Comparison of ENCODE assay signal across 8 mouse cellular contexts in the genomic region with DNA sequence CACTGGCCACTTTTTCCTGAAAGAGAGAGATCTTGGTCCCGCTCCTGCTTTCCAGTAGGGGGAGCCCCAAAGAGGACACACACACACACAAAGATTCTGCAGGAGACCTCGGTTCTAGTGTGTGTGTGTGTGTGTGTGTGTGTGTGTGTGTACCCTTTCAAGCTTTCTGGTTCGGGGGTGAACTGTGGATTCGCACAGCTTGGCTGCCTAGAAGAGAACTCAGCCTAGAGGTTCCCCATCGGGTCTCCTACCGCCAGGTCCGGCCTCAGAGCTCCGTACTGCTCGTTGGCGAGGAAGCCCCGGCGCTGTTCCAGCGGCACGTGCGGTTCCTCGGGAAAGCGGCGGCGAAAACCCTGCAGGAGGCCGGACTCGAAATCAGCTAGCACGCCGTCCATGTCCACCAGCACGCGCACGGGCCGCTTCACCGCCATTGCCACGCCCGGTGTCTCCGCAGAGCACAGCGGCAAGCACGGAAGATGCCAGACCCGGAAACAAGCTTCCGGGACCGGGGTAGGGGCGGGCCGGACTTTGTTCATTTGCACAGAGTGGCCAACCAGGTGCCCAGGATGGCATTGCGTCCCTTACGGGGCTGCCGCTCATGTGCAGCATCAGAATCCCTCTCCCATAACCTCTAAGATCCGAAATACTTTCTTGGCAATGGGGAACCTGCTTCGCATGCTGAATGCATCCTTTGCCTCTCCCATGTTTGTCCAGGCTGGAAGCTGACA. TPM values are rescaled to one million over a fixed set of nuclear protein-coding genes. Genes with fewer than 3 reads are reported as not detected.
DNase-seq lines count a peak whose midpoint lies in the region; ATAC-seq and TF ChIP-seq lines count a peak whose summit lies in the region.

A gene (minus strand): TSS at position 507 of the 728 bp plus-strand sequence.

- TF ChIP-seq POLR2A in testis, adult 2 months (IDR thresholded peaks at IDR 0.05; ENCODE audit: control insufficient read depth, low read depth, low read length): no peak

- peak; percentile 15; the same call in 1 of the 2 replicates for TF ChIP-seq CTCF in G1E (IDR thresholded peaks at IDR 0.05; ENCODE audit: low read depth, low read length)
- 0 out of 2 replicates have a peak, but pooled peaks have one; percentile 20 for TF ChIP-seq CTCF in testis, adult 2 months (IDR thresholded peaks at IDR 0.05; ENCODE audit: control insufficient read depth, insufficient read depth, insufficient replicate concordance, low read depth, low read length)

- H3K27ac ChIP-seq in forebrain, embryonic 16.5 days (ENCODE audit: low read length): peak within 1 kb of the TSS; percentile 69
- H3K27ac ChIP-seq in neural tube, embryonic 14.5 days (ENCODE audit: low read depth, low read length): peak within 1 kb of the TSS; percentile 79
- peak within 1 kb of the TSS; percentile 46 for H3K27ac ChIP-seq in testis, adult 2 months (ENCODE audit: control insufficient read depth, insufficient read depth, low read depth, low read length)

- no peaks in the 10 kb centered on the region for H3K27me3 ChIP-seq in G1E (ENCODE audit: insufficient read depth, low read length)
- H3K27me3 ChIP-seq in forebrain, embryonic 16.5 days (replicated peaks; ENCODE audit: control insufficient read depth, insufficient read depth, low read length): no peaks in the 10 kb centered on the region
- H3K27me3 ChIP-seq in neural tube, embryonic 14.5 days (ENCODE audit: control insufficient read depth, insufficient read depth, low read length): no peaks in the 10 kb centered on the region
- no peaks in the 10 kb centered on the region for H3K27me3 ChIP-seq in testis, adult 2 months (ENCODE audit: control insufficient read depth, insufficient read depth, low read length)

- H3K4me3 ChIP-seq in G1E (ENCODE audit: low read depth, low read length): peak within 1 kb of the TSS; percentile 85
- peak within 1 kb of the TSS; percentile 63 for H3K4me3 ChIP-seq in forebrain, embryonic 16.5 days (replicated peaks; ENCODE audit: low read length)
- H3K4me3 ChIP-seq in neural tube, embryonic 14.5 days (ENCODE audit: low read depth, low read length): peak within 1 kb of the TSS; percentile 59
- H3K4me3 ChIP-seq in testis, adult 2 months (ENCODE audit: control insufficient read depth, low read depth, low read length): peak within 1 kb of the TSS; percentile 87

- peak; percentile 96 for ATAC-seq in G1E (ENCODE audit: extremely low read depth, insufficient number of reproducible peaks, low FRiP score, poor library complexity, severe bottlenecking)
- ATAC-seq in forebrain, embryonic 16.5 days: peak; percentile 91
- peak; percentile 88 for ATAC-seq in neural tube, embryonic 14.5 days (ENCODE audit: low read depth)

- under 1% methylated on average over 43 of the region's 43 CpGs for WGBS in forebrain, embryonic 16.5 days
- under 1% methylated on average over 43 of the region's 43 CpGs for WGBS in neural tube, embryonic 14.5 days

- peak within 1 kb of the TSS; percentile 60 for H3K9ac ChIP-seq in forebrain, embryonic 16.5 days (replicated peaks; ENCODE audit: low read depth, low read length)
- H3K9ac ChIP-seq in neural tube, embryonic 14.5 days (replicated peaks; ENCODE audit: low read depth, low read length): peak within 1 kb of the TSS; percentile 67

- DNase-seq in G1E (ENCODE audit: low spot score): peak; percentile 93
- DNase-seq in cerebellum, adult 18-20 months: peak; percentile 85 to 88
- DNase-seq in heart, postnatal 25 days (ENCODE audit: low spot score): peak; percentile 68
- DNase-seq in layer of hippocampus, adult 18-20 months (ENCODE audit: low spot score in 2 of 2): peak; percentile 83 to 88
- DNase-seq in lung, adult 18-20 months: peak; percentile 86 to 89

- peaks cover 42% of the 10 kb centered on the region for H3K36me3 ChIP-seq in G1E (replicated peaks)
- H3K36me3 ChIP-seq in forebrain, embryonic 16.5 days (ENCODE audit: control insufficient read depth, insufficient read depth): no peaks in the 10 kb centered on the region
- peaks cover 4% of the 10 kb centered on the region for H3K36me3 ChIP-seq in neural tube, embryonic 14.5 days (ENCODE audit: control insufficient read depth, insufficient read depth, low read length)
- H3K36me3 ChIP-seq in testis, adult 2 months (ENCODE audit: control insufficient read depth, insufficient read depth, low read length): no peaks in the 10 kb centered on the region

- H3K9me3 ChIP-seq in G1E (replicated peaks): no peaks in the 10 kb centered on the region
- no peaks in the 10 kb centered on the region for H3K9me3 ChIP-seq in forebrain, embryonic 16.5 days (ENCODE audit: control insufficient read depth, low read length)
- H3K9me3 ChIP-seq in neural tube, embryonic 14.5 days (ENCODE audit: control insufficient read depth, low read length): no peaks in the 10 kb centered on the region

- intact Hi-C loops in heart, postnatal 25 days (cut with DNase I): loop anchor here (2.0 kb wide), 2 partner anchors 21 to 43 kb away; no protein-coding TSS in a partner anchor

- peak within 1 kb of the TSS; percentile 82 for H3K4me2 ChIP-seq in forebrain, embryonic 16.5 days (ENCODE audit: low read length)
- peak within 1 kb of the TSS; percentile 63 for H3K4me2 ChIP-seq in neural tube, embryonic 14.5 days (ENCODE audit: low read depth, low read length)

- peaks cover 47% of the 10 kb centered on the region for H3K4me1 ChIP-seq in G1E (ENCODE audit: insufficient read depth, low read depth, low read length)
- H3K4me1 ChIP-seq in forebrain, embryonic 16.5 days (replicated peaks; ENCODE audit: control insufficient read depth, insufficient read depth, low read length): peaks cover 15% of the 10 kb centered on the region
- peaks cover 11% of the 10 kb centered on the region; the same call in 1 of the 2 replicates for H3K4me1 ChIP-seq in neural tube, embryonic 14.5 days (ENCODE audit: control insufficient read depth, insufficient read depth, low read length)
- H3K4me1 ChIP-seq in testis, adult 2 months (ENCODE audit: control insufficient read depth, insufficient read depth, low read length): peaks cover 10% of the 10 kb centered on the region

RNA-seq across cellular contexts. Expression of the gene that starts here (rescaled TPM):
- total RNA-seq in G1E (2014; fragmentation: Nextera tagmentation): 43.7 and 47.1 TPM in 2 replicates
- total RNA-seq in G1E (2017): 145 and 161 TPM in 2 replicates
- 67.4 and 118 TPM in 2 replicates for polyA plus RNA-seq in G1E (2012)
- 82.6 and 91.0 TPM in 2 replicates for polyA plus RNA-seq in forebrain, embryonic 16.5 days (2015; fragmentation: Nextera tagmentation; extraction: Ambion mirVana)
- 10 to 100 TPM; 13.9 to 14.9 TPM for total RNA-seq in heart, postnatal 25 days (2021)
- 10 to 100 TPM; 66.5 to 66.8 TPM for total RNA-seq in layer of hippocampus, adult 18-20 months (2021)
- 84.4 and 95.8 TPM in 2 replicates for polyA plus RNA-seq in neural tube, embryonic 14.5 days (2014; fragmentation: Nextera tagmentation; extraction: Ambion mirVana)
- 32.4 and 34.0 TPM in 2 replicates for polyA plus RNA-seq in testis, adult 2 months (2012; rRNA removed)

Comparison
In these comparisons a context has a peak if more than half of its experiments do, and no peak if none do; other contexts are left out.
1. Peak in every context shown above with its lines: DNase-seq, ATAC-seq, H3K4me3 ChIP-seq and H3K27ac ChIP-seq.